Mouse (Mus musculus) lung, postnatal 0 days (tissue): ENCODE measurements around the gene Acbd7.

Experiments used
- CTCF ChIP-seq: IDR thresholded peaks from 2 replicates; pipeline ENCODE4 v1.5.1; 2016; ENCODE audit warnings: antibody characterized with exemption, mild to moderate bottlenecking
- EP300 ChIP-seq: IDR thresholded peaks from 2 replicates; pipeline ENCODE4 v1.6.1; 2016; ENCODE audit warnings: antibody characterized with exemption, mild to moderate bottlenecking, control low read depth

DNA sequence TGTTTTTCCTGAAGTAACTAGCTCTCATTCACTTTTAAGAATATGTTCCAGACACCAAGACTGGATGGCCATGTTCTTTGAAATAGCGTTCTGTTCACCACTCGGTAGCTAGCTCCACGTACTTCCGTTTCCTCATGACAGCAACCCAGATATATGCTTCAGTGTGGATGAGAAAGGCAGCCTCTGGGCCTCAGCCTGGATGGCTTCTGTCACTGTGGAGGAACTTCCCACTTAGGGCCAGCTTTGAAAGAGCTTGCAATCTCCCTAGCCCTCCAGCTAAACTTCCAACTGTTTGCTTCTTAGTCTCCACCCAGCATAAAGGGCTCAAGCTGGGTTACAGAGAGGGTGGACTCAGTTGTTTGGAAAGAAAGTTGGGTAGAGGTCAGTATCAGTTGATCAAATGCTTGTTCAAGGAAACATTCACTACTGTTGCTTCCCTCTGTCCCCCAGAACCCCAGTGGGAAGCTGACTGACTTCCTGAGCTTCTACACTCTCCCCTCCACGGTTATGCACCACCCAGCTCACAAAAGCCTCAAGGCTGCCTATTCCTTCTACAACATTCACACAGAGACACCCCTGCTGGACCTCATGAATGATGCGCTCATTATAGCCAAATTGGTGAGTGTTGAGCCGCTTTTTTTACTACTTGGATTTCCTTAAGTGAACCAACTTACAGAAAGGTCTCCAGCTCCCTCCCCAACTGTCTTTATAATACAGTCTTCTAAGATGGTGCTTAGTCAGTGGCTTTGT, 11.4 kb upstream of the Acbd7 start:
- TF ChIP-seq CTCF (no peak), EP300 (no peak)
